Mouse (Mus musculus): ENCODE data around the gene Zbtb20.

The Zbtb20 gene

GRCm38 (mm10) chr16:43286783-43287383, 411.2 kb downstream of the Zbtb20 start:
- no peak for DNase-seq (ENCODE audit: low read depth in 1 of 2, low spot score in 2 of 2)

GRCm38 (mm10) chr16:43291423-43291822, 415.7 kb downstream of the Zbtb20 start:
- DNase-seq (ENCODE audit: low read depth in 1 of 2, low spot score in 2 of 2), result no peak

DNA sequence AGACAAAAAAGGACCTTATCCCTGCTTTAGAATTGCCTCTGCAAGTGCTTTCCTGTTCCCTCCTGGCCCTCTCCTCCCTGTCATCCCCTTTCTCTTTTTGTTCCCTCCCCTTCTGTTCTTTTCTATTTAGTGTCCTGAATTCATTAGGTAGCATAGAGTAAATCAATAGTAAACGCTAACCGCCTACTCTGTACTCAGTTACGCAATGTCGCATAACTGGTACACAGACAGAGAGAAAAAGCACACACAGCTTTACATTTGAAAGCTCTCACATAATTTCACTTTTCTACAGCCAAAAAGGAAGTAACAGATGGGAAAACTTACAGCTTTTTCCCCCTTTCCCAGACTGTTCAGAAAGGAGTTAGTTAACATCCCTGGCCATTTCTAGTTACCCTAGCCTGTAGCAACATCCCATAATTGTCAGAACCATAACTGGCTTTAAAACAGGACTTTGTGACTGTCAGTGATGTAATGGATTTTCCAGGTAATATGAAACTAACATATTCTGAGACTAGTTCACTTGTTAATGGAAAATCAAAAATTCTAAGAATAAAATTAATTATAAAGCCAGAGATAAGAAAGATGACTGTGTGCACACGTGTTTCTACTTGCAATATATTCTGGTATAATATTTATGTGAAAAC, 422.4 kb downstream of the Zbtb20 start:
- DNase-seq (ENCODE audit: low read depth in 1 of 2, low spot score in 2 of 2), result no peak

DNA sequence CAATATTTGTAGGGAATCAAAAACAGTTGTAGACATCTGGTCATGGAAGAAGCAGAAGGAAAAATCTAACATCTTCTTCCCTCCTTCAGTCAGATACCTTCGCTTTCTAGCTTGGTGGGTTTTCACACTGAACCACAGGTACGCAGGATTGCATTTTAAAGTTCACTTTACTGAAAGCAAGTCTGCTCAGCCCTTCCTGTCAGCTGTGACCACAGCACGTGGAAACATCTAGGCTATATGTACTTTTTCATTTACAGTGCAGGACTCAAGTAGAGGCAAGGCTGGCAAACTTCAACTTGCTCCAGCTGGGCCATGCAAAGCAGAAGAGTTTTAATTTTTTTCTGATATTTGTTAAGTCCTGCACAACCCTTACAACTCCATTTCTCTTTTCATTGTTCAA, 424.7 kb downstream of the Zbtb20 start:
- DNase-seq (ENCODE audit: low read depth in 1 of 2, low spot score in 2 of 2), result no peak

DNA sequence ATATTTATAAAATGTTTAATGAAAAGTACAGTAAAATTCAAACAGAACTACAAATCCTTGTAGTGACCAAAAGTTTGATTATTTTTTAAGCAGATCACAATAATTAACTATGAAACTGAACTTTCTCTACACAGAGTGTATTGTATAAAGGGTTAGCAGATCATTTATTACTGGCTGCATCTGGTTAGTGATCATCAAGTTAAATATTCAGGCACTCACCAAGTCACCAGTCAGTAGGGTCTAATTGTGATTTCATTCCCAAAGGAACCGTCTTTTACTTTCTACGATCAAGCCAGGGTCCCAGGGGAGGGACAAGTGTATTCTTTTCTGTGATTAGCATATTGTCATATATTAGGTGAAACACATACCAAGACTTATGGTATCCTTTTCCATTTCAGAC, 426.5 kb downstream of the Zbtb20 start:
- no peak for DNase-seq (ENCODE audit: low read depth in 1 of 2, low spot score in 2 of 2)

DNA sequence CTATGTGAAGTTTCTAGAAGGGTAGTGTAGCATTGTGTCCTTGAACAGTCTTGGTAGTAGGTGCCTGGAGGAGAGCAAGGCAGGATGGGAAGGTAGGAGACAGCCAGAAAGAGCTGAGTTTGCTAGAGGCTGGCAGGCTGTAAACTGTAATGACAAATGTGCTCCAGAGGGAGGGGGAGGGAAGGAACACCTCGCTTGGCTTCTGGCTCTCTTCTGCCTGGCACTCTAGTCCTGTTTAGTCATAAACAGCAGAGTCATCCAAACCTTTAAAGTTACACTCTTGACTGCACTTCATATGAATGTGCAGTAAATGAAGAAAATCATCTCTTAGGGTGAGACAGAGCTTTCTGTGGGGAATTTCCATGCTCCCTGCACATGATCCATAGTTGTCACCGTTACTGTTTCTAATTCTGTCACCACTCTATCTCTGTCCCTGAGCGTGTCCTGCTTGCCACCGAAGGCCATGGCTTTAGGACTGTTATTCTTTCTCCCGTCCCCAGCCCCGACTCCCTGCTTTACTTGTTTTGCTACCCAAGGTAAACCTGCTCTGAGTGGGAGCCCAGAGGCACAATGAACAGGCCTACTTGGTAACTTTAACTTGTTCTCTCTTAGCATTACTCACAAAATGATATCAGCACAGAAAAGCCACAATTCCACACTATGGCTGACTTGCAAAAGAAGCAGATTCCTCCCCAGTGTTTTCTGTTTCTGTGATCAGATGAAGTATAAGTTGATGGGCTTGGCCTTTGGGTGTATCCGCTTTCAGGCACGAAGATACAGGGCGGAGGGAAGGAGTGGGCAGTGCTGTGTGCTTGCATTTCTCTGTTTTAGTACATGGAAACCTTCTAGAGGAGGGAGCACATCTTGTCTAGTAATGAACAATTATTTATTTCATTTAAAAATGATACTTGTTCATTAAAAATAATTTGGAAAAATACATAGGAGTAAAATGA, 427.8 kb downstream of the Zbtb20 start:
- DNase-seq (ENCODE audit: low read depth in 1 of 2, low spot score in 2 of 2), result no peak

DNA sequence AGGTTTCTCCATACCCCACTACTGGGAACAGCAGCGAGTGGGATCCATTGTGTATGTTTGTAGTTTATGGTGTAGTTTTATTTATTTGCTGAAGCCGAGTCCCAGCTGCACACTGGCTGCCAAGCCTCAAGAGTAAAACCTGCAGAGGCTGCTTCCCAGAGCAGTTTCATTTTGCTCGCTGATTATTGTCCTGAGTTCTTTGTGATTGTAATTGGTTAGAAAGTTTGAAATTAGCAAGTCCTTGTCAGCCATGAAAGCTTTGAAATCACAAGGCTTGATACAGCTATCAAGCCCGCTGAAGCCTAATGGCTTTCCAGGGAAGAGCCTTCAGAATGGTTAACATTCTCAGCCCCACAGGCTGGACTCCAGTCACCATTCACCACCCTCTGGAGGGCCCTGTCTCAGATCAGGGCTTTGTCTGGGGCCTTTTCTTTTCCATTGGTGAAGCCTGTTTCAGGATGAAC, 434.3 kb downstream of the Zbtb20 start:
- no peak for DNase-seq (ENCODE audit: low read depth in 1 of 2, low spot score in 2 of 2)

GRCm38 (mm10) chr16:43324009-43324408, 448.3 kb downstream of the Zbtb20 start:
- DNase-seq (ENCODE audit: low read depth in 1 of 2, low spot score in 2 of 2), result no peak

DNA sequence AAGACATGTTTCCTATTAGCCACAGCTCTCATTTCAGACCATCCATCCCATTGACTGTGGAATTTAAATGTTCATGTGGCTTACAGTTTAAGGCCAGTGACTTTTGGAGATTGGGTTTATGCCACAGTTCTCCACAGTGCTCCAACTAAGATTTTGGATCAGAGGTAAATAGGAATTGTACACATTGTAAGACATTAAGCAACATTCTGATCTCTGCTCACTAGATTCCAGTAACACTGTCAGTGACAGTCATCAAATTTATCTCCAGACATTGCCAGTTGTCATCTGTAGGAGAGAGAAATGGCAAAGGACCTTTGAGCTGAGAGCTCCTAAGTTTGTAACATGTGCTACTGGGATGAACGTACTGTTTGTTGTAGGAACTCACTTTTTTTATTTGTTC, 452.5 kb downstream of the Zbtb20 start:
- DNase-seq (ENCODE audit: low read depth in 1 of 2, low spot score in 2 of 2), result no peak

GRCm38 (mm10) chr16:43330206-43330605, 454.5 kb downstream of the Zbtb20 start:
- no peak for DNase-seq (ENCODE audit: low read depth in 1 of 2, low spot score in 2 of 2)

DNA sequence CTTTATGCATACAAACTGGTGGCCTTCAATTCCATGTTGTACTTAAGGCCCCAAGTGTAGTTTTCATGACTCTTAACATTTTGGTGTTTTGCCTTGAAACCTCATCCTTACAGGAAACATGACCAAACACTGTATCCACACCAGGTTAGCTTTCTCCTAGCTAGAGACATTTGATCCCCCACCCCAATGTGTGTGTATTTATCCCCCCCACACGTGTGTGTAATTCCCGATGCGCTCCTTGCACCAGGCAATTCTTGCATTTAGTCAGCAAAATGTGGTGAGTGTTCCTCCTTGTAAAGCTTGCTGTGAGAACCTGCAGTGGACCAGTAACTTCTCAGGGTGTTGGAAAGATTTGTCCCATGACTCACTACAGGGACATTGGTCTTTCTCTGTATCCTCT, 455.8 kb downstream of the Zbtb20 start:
- DNase-seq (ENCODE audit: low read depth in 1 of 2, low spot score in 2 of 2), result no peak

DNA sequence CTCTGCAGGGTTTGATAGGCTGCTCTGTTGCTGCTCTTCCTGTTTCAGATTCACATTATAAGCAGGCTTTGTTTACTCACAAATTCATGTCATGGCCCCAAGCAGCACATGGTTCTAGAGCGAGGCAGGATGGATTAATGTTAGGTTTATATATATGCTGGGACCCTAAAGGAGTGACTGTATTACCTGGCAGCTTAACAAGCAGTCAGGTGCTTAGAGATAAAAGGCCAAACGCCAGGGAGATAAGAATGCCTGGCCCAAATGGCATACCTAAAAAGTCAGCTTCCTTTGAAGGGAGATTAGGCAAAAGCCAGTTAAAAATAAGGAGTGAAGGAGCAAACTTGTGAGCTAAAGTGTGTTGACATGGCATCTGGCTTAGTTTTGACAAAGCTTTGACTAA, 457.1 kb downstream of the Zbtb20 start:
- DNase-seq (ENCODE audit: low read depth in 1 of 2, low spot score in 2 of 2), result no peak

- no peak for DNase-seq (ENCODE audit: low read depth in 1 of 2, low spot score in 2 of 2)
Measured at GRCm38 (mm10) chr16:43333265-43333664, 457.6 kb downstream of the Zbtb20 start.

DNA sequence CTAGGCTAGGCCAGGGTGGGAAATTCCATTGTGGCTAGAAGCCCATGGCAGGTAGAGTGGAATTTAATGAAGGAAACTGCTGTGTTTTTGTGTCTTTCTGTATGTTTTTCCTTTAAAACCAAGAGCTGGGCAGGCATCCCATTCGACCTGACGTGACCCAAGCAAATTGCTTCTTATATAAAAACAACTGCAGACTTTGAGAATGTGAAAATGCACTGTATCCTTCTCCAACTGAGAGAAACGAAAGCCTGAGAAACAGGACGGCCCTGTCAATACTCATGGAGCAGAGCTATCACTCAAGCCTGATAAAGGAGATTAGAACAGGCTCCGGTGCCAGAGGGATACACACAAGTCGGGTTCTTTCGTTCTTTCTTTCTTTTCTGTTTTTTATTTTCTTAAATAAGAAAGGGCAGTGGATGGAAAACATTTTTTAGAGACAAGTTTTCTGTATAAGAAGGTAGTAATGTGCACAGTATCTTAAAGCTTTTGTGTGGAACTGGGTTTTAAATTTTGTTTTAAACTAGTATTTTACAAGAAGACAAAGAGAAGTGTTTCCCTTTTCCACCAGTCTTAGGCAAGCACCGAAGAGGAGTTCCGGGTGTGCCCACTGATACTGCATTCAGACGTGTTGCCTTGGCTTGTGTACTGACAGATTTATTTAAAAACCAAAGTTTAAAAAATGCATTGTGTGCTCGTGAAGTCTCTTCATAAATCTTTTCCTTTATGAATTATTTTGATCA, 458.9 kb downstream of the Zbtb20 start:
- no peak for DNase-seq (ENCODE audit: low read depth in 1 of 2, low spot score in 2 of 2)

- no peak for DNase-seq (ENCODE audit: low read depth in 1 of 2, low spot score in 2 of 2)
Measured at GRCm38 (mm10) chr16:43335151-43335823, 459.6 kb downstream of the Zbtb20 start.

DNA sequence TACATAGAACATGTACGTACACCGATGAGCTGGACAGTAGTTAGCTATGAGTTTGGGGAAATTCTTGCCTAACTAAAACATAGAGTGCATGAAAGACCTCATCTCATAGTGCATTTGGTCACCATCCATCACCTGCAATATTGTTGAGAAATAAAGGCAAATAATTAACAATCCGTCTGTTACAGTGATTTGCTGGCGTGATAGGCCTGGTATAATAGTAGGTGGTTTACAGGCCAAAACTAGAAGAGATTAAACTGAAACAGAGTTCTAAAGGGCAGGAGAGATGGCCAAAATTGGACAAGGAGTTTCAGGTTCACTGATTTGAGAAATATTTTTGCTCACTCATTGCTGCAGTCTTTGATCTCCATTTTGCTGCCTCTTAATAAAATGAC, 460.1 kb downstream of the Zbtb20 start:
- DNase-seq (ENCODE audit: low read depth in 1 of 2, low spot score in 2 of 2), result no peak

GRCm38 (mm10) chr16:43340712-43341111, 465.0 kb downstream of the Zbtb20 start:
- DNase-seq (ENCODE audit: low read depth in 1 of 2, low spot score in 2 of 2), result no peak

DNA sequence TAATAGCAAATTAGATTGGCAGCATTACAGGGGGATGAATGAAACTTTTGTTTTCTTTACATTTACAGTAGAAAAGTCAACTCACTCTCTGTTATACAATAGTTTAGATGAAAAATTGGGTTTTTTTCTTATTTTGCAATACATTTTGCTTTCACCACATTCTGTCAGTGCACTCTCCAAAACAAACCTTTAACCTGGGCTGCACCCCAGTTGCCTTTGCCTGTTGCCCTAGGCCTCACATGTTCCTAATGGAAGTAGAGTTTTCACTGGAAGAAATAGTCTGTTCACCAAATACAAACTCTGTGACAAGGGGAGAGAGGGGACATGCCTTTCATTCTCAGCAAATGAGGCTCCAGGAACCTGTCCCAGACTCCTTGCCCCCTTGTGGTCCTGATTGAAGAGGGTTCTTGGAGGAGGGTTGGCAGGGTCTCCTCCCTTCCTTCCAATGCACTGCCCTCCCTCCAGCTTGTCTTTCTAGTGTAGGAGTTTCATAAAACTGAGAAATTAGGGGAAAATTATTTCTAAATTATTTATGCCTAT, 466.3 kb downstream of the Zbtb20 start:
- no peak for DNase-seq (ENCODE audit: low read depth in 1 of 2, low spot score in 2 of 2)

DNA sequence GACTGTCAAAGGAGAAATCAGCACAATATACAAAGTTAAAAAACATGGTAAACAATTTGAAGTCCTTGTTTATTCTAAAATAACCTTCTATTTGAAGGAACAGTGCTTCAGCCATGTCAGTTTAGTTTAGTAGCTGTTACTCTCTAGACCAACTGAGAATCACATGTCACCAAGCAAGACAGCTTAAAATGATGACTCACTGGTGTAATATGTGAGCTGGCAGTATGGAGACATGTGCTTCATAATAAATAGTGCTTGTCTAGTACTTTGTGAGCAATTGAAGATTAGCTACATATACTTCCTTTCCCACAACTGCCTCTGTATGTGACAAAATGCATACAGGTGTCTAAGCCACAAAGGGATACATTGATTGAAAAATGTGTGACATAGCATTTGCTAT, 470.4 kb downstream of the Zbtb20 start:
- no peak for DNase-seq (ENCODE audit: low read depth in 1 of 2, low spot score in 2 of 2)

Measured in monocyte, adult 2 months (primary cell).